Mouse (Mus musculus) heart, postnatal 0 days (tissue): ENCODE measurements around the gene D8Ertd738e.

ENCODE experiments used
- CTCF ChIP-seq: IDR thresholded peaks from 2 replicates; pipeline ENCODE4 v1.5.1; 2016; ENCODE audit warnings: antibody characterized with exemption, control low read depth, low read depth
- EP300 ChIP-seq: IDR thresholded peaks from 2 replicates; pipeline ENCODE4 v1.6.1; 2016; ENCODE audit warnings: antibody characterized with exemption, low read depth

DNA sequence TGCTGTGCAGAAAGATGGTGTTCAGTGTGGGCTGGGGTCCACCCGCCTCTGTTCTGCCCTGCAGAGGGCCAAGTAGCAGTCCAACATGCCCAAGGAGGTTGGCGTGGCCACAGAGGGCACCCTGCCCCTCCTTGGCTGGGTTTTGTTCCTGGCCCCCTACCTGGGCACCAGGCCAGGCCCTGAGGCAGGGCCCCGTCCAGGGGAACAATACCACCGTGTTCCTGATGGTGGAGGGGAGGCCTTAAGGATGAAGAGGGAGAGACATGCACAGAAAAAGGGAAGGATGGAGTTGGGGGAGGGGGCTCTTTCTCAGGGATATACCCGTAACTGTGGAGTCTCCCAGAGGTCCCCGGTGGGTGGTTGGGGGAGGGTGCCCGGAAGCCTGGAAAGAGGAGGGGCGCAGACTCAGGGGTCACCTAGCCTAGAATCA, 49.4 kb downstream of the D8Ertd738e start:
- TF ChIP-seq CTCF, result no peak
- no peak for TF ChIP-seq EP300
